Mouse (Mus musculus) cerebellum, postnatal 14 days (tissue): ENCODE measurements at regions not wholly inside any gene's neighbourhood (a gene's known extent, or its start where the extent isn't known, plus 50 kb on each side); places are given as distances from the start of the nearest gene placed in this dataset.
"Not testable (repeated sequence)": the region's sequence is repeated elsewhere in the genome, so short reads cannot be mapped to it uniquely, and the experiment has no call there.

Source experiments
- DNase-seq, 2 experiments: peaks; one replicate each; pipeline ENCODE4 v3.0.0; 2021; ENCODE audit warnings: mixed read lengths in 2 of 2

DNA sequence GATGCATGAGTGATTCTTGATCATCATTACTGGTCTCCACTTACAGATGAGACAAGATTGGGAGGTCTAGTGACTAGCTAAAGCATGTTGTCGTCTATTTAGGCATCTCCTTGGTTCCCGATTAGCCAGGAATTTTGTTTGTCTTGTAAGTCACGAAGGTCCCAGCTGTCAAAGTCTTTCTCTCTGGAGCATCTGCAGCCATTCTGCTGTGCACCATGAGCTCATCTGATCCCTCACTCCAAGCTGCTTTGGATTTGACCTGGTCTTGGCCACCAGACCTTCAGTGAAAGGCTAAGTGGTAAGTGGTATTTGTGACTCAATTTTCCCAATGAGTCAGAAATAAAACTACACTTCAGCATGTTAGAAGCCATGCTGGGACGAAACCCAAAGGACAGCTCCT is 53.3 kb upstream of the Creb5 start:
- no peak for DNase-seq

DNA sequence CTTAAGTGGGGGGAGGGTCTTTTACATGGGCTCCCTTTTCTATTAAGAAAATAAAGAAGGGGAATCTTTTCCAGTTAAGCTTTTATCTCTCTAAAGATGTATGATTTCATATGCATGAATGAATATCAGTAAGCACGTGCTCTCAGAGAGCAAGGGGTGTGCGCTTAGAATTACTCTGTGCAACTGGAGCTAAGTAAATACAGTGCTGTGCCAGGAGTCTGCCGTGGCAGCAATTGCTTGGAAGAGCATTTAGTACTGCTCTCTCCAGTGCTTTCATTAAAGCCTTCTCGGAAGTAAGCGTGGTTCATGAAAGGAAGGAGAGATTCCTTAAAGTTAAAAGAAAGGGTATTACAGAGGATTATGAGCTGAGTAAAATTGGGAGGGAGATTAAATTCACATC is 54.5 kb upstream of the Creb5 start:
- no peak for DNase-seq

DNA sequence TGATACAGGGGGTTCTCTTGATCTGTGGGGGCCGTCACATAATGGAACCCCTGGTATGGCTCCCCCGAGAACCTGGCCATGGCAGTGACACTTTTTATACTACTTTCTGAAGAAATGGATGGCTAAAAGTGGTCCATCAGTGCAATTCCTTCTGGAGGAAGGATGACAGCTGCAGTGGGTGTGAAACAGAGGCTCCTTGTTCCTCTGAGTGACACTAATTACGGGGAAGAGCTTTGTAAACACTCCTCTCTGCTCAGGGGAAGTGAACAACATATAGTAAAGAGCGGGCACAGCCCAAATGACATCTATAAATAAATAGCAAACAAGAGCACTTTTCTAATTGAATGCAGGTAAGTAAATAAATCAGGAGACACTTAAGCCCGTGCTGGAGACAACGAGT is 57.7 kb upstream of the Creb5 start:
- no peak for DNase-seq

DNA sequence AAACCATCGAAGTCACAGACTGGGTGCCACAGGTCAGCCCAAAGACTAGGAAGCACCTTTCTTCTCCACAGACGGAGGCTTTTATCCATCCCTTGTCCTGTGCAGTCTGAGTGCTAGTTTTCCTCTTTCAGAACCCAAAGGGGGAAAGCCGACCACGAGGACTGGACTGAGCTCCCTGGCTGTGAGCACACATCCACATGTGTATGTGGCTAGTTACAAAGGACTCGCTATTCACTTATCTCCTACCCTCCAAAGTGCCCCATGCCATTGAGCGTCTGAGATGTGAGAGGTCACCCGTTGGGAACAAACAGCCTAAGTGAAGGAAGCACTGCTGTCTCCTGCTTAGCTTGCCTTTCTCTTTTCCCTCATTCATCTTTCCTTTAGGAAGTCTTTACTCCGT is 65.0 kb upstream of the Creb5 start:
- DNase-seq = no peak

DNA sequence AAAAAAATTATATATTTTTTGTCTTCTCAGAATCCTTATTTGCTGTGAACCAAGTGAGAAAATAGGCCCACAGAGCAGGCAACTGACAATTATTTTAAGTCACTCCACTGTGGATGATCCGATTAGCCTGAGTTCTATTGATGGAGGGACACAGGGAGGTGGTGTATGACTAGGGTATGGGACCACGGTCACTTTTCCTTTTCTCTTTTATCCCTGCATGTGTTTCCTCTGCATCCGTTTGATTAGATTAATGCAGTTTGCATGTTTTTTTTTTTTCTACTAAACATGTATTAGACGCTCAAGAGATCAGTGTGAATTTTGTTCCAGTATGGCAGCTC is 65.4 kb upstream of the Creb5 start:
- DNase-seq = no peak

DNA sequence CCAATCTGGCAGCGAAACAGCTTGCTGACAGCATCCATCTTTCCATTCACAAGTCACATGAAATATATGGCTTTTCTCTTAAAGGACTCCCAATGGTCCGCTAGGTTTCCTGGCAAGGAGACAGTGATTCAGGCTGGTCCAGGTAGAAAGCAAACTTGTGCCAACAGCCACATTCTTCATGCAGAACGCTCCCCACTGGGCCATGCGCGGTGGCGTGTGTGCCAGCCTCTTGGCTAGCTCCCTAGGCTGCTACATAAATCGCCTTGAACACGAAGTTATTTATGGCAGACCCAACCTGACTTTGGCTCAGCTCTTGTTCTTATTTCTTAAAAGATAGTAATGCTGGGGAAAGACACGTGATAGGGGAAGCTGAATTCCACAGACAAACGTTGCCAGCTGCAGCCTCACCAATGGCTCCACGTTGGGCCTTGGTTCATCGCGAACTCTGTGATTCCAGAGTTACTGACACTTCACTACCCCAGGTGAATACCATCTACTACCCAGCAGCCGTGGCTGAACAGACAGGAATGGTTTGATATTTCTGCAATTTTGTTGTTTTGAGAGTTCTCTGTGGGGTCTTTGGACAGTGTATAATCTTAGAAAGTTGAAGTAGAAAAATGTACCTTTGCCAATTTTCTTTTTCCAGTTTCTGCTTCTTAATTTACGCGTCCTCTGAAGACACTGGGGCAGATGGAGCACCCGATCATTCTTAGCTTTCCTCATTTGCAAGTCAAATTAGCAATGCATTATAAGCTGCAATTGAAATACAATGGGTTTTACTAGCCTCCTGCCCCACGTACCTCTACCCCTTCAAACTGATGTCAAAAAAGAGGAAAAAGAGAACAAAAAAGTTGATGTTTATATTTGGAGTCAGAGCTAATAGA is 66.0 kb upstream of the Creb5 start:
- peak; percentile 66 to 83 for DNase-seq

DNA sequence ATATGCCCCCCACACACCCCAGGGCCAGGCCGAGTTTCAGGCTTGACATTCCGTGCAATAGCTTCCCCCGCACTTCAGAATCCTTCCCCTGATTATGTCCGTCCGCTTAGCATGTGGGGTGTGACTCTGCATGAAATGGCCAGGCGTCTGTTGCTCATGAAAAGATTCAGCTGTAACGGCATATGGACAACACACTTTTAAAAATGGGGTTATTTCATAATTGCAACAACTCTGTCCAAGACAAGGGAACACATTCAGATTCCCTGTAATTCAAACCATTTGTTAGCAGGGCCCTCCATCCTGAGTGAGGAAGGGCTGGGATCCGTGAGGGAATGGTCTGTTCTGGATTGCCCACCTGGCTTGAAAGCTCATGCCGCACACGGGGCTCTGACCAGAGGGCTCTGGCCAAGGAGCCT is 68.2 kb upstream of the Creb5 start:
- peak; percentile 21 to 30 for DNase-seq

DNA sequence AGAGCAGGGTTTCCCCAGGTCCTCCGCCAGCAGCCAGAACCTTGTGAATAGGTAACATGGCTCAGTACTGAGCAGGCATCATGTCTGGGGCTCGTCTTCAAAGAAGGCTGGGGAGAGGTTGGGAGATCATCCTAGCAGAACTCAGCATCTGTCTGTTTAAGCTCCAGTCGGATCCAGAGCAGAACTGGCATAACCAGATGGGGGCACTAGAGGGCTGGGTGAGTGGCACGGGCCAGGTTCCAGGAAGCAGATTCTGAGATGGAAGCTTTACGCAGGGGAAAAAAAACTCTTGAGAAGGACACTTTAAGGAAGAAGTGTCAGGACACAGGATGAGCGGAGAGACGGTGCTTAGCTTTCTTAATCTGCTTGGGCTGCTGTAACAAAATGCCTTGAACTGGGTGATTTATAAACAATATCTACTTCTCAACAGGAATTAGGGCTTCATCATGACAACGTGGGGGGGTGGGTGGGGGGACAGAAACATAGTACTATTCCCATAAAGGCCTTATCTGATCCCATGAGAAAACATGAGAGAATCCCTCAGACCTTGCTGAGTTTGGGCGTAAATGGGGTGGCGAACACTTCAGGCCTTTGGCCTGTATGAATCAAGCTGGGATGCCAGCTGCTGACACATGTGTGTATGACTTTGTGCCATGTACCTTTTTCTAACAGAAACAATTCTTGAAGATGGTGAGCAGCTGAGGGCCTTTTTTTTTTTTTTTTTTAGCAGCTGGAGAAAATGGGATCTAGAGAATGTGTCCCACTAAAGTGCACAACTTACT is 69.6 kb upstream of the Creb5 start:
- DNase-seq = peak; percentile 83 to 90

DNA sequence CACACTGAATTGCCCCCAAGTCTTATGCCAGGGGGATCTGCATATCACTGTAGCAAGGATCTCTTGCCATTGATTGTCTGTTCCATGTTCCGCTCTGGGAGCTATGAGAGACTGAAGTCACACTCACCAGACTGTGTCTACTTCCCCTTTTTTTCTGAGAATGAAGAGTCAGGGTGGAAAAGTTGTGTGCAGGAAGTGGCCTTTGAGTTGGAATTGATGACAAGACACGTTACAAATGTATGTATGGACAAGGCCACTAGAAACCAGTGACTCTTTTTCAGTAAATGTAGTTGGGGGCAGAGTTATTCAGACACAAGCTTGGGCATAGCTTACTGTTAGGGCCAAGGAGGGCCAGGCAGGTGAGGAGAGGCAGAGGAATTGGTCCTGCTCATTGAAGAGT is 70.4 kb upstream of the Creb5 start:
- DNase-seq = no peak

DNA sequence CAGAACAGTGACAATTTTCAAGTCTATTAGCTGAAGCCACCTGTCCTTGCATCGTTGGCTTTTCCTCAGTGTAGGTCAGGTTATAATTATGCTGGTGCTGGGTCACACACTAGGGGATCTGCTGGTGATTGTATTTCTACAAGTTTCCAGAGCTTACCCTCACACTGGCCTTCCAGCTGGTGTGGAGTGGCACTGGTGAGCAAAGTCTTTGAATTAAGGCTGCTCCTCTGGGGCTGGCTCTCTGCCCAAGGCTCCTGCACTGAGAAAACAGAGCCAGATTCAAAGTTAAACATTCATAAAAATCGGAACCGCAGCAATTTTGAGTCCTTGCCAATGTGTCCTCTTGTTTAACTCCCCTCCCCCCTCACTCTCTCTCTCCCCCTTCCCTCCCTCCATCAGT is 75.7 kb upstream of the Creb5 start:
- DNase-seq = peak in 1 of 2 experiments; percentile 26

DNA sequence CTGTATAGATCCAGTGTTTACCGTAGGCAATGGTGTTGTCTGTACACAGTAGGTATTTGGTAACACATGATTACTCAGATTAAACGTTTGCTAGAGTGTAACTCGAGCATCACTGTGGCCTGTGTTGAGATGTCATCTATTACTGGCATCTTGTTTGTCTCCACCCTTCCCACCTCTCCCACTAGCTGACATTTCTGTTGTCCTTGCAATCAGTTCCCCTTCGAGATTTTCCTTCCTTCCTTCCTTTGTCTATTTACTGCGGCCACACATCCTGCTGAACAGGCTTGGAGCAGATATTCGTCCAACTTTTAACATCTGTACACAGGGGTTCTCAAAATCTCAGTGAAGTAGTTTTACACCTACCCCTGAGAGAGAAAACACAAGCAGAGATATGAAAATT is 77.7 kb upstream of the Creb5 start:
- no peak for DNase-seq

DNA sequence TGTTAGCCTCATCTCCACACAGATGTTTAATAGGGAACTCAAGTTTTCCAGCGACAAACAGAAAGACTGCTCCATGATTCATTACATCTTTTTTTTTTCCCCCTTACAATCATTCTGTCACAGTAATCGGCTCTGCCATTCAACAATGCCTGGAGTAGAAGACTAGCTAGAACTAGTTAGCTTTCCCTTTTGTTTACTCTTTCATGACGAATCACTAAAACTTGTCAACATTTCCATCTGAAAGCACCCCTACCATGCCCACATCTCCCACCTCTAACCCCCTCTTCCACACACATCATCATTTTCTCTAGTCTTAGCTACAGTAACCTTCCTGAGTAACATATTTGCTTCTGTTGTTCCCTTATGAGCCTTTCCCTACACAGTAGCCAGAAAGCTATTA is 78.6 kb upstream of the Creb5 start:
- DNase-seq = no peak

DNA sequence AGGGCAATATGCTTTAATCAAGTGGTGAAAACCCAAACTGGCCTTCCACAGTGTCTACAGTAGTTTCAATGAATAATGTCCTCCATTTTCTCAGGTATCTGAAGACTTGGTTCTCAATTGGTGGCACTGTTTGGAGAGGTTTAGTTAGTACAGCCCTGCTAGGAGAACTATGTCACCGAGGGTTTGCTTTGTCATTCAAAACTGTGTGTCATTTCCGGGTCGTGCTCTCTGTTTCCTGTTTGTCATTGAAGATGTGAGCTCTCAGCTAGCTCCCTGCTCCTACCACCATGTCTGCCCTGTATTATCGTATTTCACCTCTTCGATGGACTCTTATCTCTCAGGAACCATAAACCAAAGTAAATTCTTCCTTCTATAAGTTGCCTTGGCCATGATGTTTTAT is 79.3 kb upstream of the Creb5 start:
- no peak for DNase-seq

DNA sequence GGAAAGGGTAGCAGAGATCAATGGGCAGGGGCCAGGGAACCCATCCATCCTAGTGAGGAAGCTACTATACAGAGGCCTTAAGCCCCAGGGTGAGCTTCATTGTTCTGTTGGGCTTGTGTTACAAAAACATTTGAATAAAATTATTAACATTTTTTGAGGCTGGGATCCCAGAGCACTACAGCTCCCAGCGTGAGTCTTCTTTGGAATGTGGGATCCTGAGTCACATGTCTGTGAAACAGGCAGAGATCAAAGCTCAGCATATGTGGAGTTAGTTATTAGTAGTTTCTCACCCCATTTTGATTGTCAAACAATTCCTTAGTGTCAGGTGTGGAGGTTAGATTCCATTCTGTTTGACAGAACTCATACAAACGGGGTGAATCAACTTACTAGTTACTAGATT is 79.7 kb upstream of the Creb5 start:
- DNase-seq = no peak

DNA sequence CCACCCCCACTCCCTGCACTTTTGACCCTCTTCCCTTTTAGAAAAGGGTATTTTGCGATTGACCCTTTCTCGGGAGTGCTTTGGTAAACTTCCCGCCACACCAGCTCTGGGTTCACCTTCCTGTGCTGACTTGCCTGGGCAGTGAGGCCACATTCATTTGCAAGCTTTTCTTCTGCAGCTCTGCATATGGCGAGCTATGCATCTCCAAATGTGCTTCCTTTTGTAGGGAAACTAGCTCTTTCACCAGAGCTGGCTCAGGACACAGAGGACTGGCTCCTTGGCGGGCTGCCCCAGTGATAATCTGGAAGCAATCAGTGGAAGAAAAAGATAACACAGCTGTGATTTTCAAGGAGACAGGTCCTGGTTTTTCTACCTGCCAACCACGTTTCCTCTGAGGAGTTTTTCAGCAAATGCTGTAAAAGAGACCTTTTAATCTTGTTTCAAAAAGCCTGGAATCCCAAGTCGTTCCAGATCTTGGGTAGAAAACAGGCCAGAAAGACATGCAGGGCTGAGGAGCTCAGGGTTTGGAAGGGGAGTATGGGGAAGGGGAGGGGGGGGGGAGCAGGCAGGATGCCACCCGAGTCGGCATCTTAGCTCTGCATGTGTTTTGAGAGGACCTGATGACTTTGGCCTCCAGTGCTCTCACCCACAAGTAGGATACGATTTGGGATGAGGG is 85.7 kb upstream of the Creb5 start:
- DNase-seq = peak; percentile 61 to 65

DNA sequence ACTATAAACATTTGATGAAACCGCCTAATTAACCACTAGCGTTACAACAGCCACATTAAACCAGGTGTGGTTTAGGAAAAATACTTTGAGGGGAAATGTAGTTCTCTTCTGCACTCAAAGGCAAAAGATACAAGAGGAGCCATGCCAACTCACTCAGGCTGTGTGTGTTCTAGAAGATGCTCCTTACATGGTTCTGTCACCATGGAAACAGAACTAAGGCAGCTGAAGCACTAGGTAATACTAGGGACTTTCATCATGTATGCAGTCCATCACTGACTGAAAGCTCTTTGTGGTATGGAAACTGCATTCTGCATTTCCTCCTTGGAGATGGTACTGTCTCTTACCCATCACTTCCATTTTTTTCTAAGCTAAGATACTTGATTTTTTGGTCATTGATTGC is 87.6 kb upstream of the Creb5 start:
- DNase-seq = no peak

DNA sequence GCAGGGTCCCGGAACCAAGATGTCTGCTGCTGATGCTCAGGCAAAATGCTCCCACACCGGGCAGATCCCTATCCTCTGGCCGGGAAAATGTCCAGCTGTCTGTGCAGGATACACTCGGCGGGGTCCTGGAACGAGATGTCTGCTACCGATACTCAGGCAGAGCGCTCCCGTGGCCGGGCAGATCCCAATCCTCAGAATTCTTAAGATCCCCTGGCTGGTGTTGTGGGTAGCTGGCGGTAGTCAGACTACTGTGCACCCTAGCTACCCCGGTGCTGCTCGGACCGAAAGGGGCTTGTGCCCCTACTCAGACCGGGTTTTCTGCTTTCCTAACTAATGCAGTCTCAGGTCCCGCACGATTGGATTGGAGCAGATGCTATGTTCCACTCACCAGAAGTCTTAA is 104.9 kb upstream of the Creb5 start:
- DNase-seq = not testable (repeated sequence)

DNA sequence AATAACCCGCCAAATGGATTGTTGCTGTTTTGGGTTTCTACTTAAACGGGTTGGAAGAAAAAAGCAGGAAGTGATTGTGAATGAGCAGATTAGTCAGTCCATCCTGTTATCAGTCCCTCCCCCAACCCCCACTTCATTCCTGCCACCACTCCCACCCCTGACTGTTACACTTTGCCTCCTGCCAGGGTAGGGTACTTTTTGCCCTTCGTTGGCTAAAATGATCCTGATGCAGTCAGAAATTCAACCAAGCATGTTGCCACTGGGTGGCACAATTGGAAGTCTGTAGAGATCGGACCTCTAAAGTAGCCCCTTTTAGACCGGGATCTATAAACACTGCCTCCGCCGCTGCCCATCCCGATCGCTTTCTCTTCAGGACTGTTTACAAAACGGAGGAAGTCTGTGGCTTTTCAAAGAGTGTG is 96.0 kb upstream of the Jazf1 start:
- DNase-seq = peak; percentile 55 to 57

DNA sequence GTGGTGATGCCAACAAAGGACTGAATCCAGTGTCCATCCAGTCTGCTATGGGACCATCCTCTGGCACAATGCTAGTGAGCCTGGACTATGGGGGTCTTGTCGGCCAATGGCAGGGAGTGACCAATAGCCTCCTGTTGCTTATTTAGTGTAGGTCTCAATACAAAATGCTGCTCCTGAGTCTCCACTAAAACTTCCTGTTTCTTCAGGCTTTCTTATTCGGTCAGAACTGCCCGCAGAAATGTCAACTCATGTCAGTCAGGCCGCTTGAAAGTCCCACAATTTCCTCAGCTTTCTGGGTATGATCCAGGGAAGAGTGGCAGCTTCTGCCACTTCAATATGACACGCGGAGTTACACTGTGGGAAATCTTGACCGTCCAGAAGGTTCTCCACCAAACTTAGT is 94.7 kb upstream of the Jazf1 start:
- no peak for DNase-seq

DNA sequence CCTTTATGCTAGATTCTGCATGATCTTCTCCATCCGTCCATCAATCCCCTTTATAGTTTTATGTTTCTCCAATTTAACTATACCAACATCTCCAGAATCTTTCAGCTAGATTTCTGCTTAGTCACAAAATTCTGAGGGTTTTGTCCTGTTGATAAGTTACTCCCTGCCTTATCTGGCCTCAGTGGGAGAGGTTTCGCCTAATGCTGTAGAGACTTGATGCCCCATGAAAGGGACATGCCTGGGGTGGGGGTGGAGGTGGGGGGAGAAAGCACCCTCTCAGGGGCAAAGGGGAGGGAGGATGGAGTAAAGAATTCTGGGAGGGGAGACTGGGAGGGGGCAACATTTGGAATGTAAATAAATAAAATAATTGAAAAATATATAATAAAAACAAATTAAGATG is 93.2 kb upstream of the Jazf1 start:
- DNase-seq = no peak

DNA sequence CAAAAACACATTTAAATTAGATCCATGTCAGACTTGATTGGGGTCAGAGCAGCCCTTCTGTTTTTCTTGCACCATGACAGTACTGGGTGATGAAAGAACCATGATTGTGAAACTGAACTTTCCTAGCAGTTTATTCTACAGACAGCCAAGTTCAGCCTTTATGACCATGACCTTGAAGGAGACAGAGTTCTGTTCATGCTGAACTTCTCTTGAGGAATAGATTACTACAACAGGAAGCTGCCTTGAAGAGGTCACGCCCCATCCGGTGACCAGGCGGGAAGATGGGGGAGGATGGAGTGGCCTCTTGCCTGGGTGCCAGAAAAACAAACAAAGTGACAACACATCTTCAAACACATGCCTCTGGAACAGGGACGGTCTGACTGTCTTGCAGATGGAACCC is 86.2 kb upstream of the Jazf1 start:
- no peak for DNase-seq

DNA sequence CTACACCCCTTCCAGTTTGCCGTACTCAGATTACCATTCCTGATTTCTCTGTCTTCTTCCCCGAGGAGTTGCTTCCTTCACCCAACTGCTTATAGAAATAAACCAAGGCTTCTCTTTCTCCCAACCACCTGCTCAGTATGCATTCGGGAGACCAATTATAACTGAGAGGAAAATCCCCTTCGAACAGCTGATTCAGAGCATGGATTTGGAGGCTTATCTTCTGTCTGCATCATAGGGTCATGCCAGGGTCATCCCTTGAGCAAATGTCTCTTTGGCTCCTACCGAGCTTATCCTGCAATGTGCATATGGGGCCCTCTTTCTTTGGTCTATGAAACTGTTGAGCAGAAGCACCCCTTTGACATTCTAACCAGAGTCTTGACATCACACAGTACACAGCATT is 79.0 kb upstream of the Jazf1 start:
- DNase-seq = no peak

DNA sequence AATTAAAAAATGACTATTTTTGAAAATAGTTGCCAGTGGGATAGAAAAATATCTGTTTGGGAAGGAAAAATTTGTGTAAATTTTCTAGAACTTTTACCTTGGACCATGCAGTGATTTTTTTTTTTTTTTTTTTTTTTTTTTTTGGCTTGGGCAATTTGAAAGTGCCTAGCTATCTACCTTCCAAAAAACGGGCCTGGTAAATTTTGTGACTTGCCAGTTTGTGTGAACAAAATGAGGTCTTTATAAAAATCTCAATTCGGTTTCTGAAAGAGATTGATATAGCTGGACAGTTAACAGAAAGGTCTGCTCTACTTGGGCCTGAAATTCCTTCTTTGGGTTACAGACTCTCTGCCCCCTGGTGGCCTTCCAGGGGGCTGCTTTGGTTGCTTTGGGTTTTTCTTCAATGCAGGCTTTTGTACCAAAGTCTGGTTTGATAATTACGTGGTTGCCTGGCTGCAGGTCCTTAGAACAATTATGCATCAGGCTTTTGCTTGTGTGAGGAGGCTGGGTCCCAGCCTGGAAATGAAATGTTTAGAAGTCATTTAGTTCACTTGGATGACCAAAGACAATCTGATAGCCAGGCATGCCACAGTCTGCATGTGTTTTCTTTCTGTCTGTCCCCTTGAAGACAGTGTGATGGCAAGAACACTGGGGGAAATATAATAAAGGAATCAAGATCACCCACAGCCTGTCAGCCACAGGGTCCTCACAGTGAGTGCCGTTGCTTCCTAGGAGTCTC is 75.6 kb upstream of the Jazf1 start:
- DNase-seq = peak; percentile 76 to 78
